Mouse (Mus musculus) pancreas, adult 10 weeks (tissue): ENCODE measurements around the gene Apobec2. TPM values are rescaled to one million over a fixed set of nuclear protein-coding genes. Genes with fewer than 3 reads are reported as not detected.

ENCODE experiments used
- polyA plus RNA-seq: library from polyadenylated mRNA; stranded (reverse); fragments of 350-450 nt; fragmentation: Illumina TruSeq; extraction: RNeasy Lipid Tissue Mini Kit (QIAGEN cat#74804); gene quantifications from one replicate; pipeline ENCODE4 v1.2.3, GENCODE M21; 2015; ENCODE audit warnings: low read depth, low replicate concordance; ENCODE audit not compliant: insufficient read depth

The Apobec2 gene
- not detected for polyA plus RNA-seq

GRCm38 (mm10) chr17:48432158-48432980, at the start of gene Apobec2:
TSS of gene Apobec2 (minus strand) at chr17:48432930.

DNA sequence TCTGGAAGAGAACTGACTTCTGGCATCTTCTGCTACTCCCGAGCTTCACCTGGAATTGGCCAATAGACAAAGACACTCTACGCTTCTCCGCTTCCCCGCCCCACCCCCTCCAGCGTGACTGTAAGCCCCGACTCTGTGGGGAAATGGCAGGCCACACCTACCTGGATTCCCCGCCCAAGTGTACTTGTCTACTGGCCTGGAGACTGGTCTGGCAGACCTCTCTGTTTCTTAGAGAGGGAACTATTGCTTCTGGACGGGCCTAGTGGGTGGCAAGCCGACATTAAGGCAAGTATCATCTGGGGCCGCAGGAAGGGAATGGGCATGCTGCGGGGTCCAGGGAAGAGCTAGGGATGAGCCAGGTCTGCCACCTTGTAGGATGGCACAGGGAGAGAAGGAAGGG, 22.0 kb upstream of the Apobec2 start, which contains the start of gene Unc5cl:
Unc5cl (plus strand) TSS at position 214 of the 400 bp plus-strand sequence.

GRCm38 (mm10) chr17:48451353-48451675, 18.6 kb upstream of the Apobec2 start, which contains the start of gene Tspo2:
TSS of gene Tspo2 (minus strand) at chr17:48451522.

DNA sequence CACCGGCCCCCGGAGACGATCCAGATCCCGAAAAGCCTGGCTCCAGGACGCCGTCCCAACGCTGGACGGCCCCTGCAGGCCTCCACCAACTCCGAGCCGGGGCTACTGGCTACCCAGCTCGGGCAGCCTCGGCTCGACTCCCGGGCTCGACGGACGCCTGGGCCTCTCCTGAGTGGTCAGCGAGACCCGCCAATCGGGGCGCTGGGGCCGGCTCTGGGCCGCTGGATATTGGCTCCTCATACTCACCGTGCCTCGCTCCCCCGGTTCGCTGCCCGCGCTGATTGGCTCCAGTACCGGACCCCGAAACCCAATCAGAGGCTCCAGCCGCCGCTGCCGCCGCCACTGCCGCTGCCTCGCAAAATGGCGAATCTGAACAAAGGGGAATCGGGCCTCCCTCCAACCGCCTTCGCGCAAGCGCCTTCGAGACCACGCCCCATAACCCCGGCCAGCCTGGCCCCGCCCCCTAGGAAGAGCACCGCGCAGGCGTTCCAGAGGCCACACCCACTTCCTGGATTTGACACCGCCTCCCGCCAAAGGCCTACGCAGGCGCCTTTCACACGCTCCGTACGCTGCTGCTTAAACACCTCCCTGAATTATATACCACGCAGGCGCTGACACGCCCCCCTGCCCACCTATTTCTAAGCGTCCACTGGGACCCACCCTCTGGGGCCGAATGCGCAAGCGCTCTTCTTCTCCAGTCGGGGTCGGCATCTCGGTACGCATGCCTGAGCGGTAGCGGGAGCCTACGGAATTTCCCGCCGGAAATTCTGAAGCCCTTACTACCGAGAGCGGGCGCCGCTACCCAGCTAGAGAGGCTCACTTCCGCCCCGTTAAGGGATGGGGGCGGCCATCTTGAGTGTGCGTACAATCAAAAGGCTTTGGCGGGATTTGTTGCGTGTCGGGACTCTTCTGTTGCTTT, 23.1 kb downstream of the Apobec2 start, which contains the start of the genes Nfya and Oard1:
Nfya (minus strand) TSS at position 527 of the 919 bp plus-strand sequence.
Oard1 (plus strand) TSS at position 635 of the 919 bp plus-strand sequence.

Other genes starting within 250 kb of the Apobec2 start
- gene Trem1, start 200.2 kb downstream of the Apobec2 start, polyA plus RNA-seq = not detected
- gene Trem3, start 185.2 kb downstream of the Apobec2 start, polyA plus RNA-seq = not detected
- not detected for gene Treml4, start 168.6 kb downstream of the Apobec2 start, polyA plus RNA-seq
- gene Treml2, start 133.4 kb downstream of the Apobec2 start, polyA plus RNA-seq = not detected
- not detected for gene B430306N03Rik, start 116.8 kb downstream of the Apobec2 start, polyA plus RNA-seq
- 3.0 TPM for gene Trem2, start 86.5 kb downstream of the Apobec2 start, polyA plus RNA-seq
- not detected for gene Treml1, start 73.0 kb downstream of the Apobec2 start, polyA plus RNA-seq
- 9.0 TPM for gene Nfya, start 23.0 kb downstream of the Apobec2 start, polyA plus RNA-seq
- 5.6 TPM for gene Oard1, start 22.9 kb downstream of the Apobec2 start, polyA plus RNA-seq
- gene Tspo2, start 18.6 kb upstream of the Apobec2 start, polyA plus RNA-seq = not detected
- 0.54 TPM for gene Unc5cl, start 22.0 kb upstream of the Apobec2 start, polyA plus RNA-seq